Mouse (Mus musculus) gastrocnemius, adult 18-20 months (tissue): Measurements from ENCODE around the gene Amotl2. TPM values are rescaled to one million over a fixed set of nuclear protein-coding genes. Genes with fewer than 3 reads are reported as not detected.

Experiments
- DNase-seq: peaks from one replicate; pipeline ENCODE4 v3.0.0; 2021; ENCODE audit warnings: low spot score
- total RNA-seq, 2 experiments: library from RNA; stranded (reverse); gene quantifications; 2 replicates each; pipeline ENCODE4 v1.2.3; 2021

Gene Amotl2
- total RNA-seq, 2 experiments from 2014 or later: 16.8 to 18.2 TPM

DNA sequence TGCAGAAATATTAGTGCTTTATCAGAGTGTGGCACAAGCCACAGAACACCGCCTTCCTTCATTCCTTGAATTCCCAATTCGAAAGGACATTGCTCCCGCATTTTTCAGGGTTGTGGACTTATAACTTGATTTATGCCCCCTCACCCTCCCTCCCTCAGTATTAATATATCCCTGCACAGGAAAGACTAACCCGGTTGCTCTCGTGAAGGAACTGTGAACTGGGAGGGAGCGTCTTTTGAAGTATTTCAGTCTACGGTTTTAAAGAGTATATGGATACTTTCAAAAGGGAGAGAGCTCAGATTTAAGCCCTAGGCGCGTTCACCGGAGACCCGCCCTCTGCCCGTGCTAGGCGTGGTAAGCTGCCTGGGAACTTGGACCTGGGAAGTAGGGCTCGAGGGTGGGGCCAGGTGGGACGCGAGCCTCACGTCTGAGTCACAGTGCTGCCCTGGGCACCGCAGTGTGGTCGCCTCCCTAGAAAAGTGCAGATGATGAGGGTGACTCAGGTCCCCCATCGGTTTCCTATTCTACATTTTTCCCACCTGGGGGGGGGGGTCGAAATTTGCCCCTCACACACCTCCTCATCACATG is 54.9 kb downstream of the Amotl2 start:
- DNase-seq: no peak

DNA sequence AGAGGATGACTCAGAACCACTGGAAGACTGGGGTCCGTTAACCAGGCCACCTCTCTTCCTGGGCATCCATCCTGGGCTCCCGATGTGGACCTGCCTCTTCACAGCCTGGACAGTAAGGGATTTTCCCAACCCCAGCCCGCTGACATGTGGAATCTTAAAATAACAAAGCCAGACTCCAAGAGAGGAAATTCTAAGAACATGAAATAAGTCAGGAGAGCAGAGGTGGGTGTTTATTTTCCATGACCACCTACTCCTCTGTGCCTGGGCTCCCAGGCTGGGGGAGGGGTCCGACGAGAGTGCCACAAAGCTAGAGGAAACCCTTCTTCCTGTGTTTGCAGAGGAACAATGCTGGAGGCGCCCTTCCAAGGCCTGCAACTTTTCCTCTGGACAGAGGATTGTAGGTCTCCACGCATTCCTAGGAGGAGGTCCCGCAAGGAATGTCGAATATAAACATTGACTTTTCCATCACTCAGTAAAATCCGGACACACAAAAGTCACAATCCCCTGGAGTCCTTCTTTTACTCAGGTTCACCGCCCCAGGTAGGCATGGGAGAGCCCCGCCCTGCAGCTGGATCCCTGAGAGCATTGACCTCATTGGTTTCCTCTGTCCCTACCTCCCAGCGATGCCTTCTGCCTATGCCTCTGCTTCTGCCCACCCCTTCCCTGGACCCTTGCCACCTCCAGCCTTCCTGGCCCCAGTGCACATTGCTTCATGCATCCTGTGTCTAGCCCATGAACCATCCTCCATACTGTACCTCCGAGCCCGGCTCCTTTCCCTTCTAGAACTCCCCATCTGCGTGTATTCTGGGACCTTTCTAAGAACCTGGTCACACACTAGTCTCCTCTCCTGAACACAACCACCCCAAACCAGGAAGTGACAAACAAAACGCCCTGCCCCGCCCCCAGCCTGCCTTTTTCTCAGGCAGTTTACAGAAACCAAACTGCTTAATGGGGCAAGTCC is 61.4 kb downstream of the Amotl2 start:
- peak; percentile 36 for DNase-seq

DNA sequence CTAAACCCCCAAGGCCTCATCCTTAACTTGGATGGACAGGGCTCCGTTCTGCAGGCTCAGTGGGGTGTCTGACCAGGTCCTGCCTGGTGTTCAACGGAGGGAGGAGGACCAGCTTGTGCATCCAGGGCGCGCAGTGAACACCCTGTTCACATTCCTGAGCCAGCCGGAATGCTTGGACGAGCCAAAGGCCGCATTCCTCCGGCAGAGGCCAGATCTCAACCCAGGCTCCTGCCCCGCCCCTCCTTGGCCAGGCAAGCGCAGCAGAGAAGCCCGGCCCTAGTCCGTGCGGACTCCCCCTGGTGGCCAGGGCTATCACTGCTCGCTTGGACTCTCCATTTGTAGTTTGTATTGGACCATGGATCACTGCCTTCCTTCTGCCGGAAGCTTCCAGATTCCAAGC is 63.0 kb downstream of the Amotl2 start:
- DNase-seq: peak; percentile 99

Other genes with a start within 250 kb of the Amotl2 start
- 10 to 100 TPM; 71.6 to 73.7 TPM for gene Ky, start 210.9 kb upstream of the Amotl2 start, total RNA-seq
- gene Anapc13, start 90.4 kb upstream of the Amotl2 start, total RNA-seq: 100 to 1,000 TPM; 232 to 241 TPM
- gene Cep63, start 90.1 kb upstream of the Amotl2 start, total RNA-seq: 10 to 100 TPM; 21.7 to 23.8 TPM
- 10 to 100 TPM; 47.9 to 49.8 TPM for gene Ryk, start 118.2 kb downstream of the Amotl2 start, total RNA-seq